In the genomic region with DNA sequence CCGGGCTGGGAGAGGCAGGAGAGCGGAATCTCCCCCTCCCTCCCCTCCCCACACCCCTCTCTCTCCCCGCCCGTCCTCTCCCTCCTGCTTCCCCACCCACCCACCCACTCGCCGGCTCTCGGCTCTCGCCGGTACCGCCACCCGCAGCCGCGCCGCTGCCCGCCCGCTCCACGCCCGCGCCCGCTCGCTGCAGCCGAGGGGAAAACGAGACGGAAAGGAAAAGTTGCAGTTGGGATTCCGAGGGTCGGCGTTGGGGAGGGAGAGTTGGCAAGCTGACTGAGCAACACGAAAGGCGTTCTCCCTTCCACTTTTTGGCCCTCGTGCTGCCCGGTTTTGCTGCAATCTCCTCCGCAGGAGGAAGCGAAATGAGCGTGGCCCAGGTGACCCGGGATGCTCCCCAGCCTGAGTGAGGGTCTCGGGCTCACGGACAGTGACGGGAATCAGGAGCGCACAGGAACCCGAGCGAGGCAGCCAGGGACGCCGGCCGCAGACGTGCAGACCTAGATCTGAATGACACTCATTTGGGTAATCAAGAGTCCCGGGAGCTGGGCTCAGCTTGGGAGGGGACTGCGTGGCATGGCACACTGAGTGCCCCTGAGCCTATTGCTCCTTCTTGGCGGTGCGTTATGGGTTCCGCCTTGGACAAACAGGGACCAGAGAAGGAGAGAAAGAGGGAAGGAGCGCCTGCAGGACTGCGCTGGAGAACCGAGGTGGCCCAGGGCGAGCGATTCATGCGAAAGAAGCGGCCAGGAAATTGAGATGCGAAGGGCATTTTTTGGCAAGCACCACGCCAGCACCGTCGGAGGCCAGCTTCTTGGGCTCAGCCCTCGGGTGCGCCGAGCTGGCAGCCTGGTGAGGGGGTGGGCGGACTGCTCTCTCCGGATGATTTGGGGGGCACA, we compare ENCODE assay signal across 8 mouse cellular contexts.
DNase-seq lines count a peak whose midpoint lies in the region; ATAC-seq and TF ChIP-seq lines count a peak whose summit lies in the region.

No protein-coding gene starts in this region.

- no peak for DNase-seq in kidney, postnatal 14 days
- DNase-seq in ZHBTc4 (ENCODE audit: low read depth, low spot score): peak; percentile 56
- DNase-seq in embryo, embryonic 9.5 days (ENCODE audit: extremely low spot score): peak; percentile 58
- peak; percentile 65 for DNase-seq in hindbrain, postnatal 0 days (ENCODE audit: low spot score)
- peak; percentile 8 for DNase-seq in yolk sac, embryonic 10.5 days (ENCODE audit: low spot score)
- DNase-seq in lung, postnatal 14 days: no peak

- ATAC-seq in kidney, embryonic 14.5 days (ENCODE audit: low FRiP score, low TSS enrichment): peak; percentile 24; the same call in 1 of the 2 replicates
- ATAC-seq in hindbrain, postnatal 0 days: peak; percentile 54
- peak; percentile 57 for ATAC-seq in midbrain, embryonic 16.5 days

- peak overlapping the region; percentile 19; the same call in 1 of the 2 replicates for H3K9ac ChIP-seq in kidney, embryonic 14.5 days (ENCODE audit: low read depth, low read length)
- H3K9ac ChIP-seq in hindbrain, postnatal 0 days (replicated peaks; ENCODE audit: low read length): peak overlapping the region; percentile 73
- H3K9ac ChIP-seq in midbrain, embryonic 16.5 days (ENCODE audit: low read depth, low read length): peak overlapping the region; percentile 70

- H3K4me1 ChIP-seq in kidney, embryonic 14.5 days (ENCODE audit: control insufficient read depth, insufficient read depth, low read length): no peaks in the 10 kb centered on the region
- H3K4me1 ChIP-seq in hindbrain, postnatal 0 days (ENCODE audit: insufficient read depth, low read length): peaks cover 15% of the 10 kb centered on the region
- peaks cover 24% of the 10 kb centered on the region for H3K4me1 ChIP-seq in midbrain, embryonic 16.5 days (ENCODE audit: control insufficient read depth, insufficient read depth, low read length)

- H3K4me2 ChIP-seq in kidney, embryonic 14.5 days (replicated peaks; ENCODE audit: low read depth, low read length): peak overlapping the region; percentile 83
- H3K4me2 ChIP-seq in hindbrain, postnatal 0 days (ENCODE audit: low read depth, low read length): peak overlapping the region; percentile 77
- peak overlapping the region; percentile 72 for H3K4me2 ChIP-seq in midbrain, embryonic 16.5 days (ENCODE audit: low read length)

- under 1% methylated on average over 62 of the region's 66 CpGs for WGBS in kidney, embryonic 14.5 days
- WGBS in hindbrain, postnatal 0 days: under 1% methylated on average over 60 of the region's 66 CpGs
- WGBS in midbrain, embryonic 16.5 days: under 1% methylated on average over 46 of the region's 66 CpGs

- TF ChIP-seq CTCF in hindbrain, postnatal 0 days (IDR thresholded peaks at IDR 0.05; ENCODE audit: low read depth): no peak

- peaks cover 48% of the 10 kb centered on the region for H3K27me3 ChIP-seq in kidney, embryonic 14.5 days (ENCODE audit: control insufficient read depth, insufficient read depth, low read length)
- H3K27me3 ChIP-seq in hindbrain, postnatal 0 days (ENCODE audit: insufficient read depth, low read length): no peaks in the 10 kb centered on the region; the same call in none of the 2 replicates
- peaks cover 5% of the 10 kb centered on the region for H3K27me3 ChIP-seq in midbrain, embryonic 16.5 days (ENCODE audit: control insufficient read depth, insufficient read depth, low read depth, low read length)

- peak overlapping the region; percentile 45 for H3K4me3 ChIP-seq in kidney, embryonic 14.5 days (ENCODE audit: low read length)
- peak overlapping the region; percentile 68 for H3K4me3 ChIP-seq in hindbrain, postnatal 0 days (ENCODE audit: low read length)
- peak overlapping the region; percentile 56 for H3K4me3 ChIP-seq in midbrain, embryonic 16.5 days (ENCODE audit: low read depth, low read length)

- no peaks in the 10 kb centered on the region for H3K36me3 ChIP-seq in kidney, embryonic 14.5 days (ENCODE audit: control insufficient read depth, insufficient read depth, low read length)
- no peaks in the 10 kb centered on the region for H3K36me3 ChIP-seq in hindbrain, postnatal 0 days (ENCODE audit: insufficient read depth, low read length)
- H3K36me3 ChIP-seq in midbrain, embryonic 16.5 days (ENCODE audit: control insufficient read depth, insufficient read depth, low read length): no peaks in the 10 kb centered on the region

- no peaks in the 10 kb centered on the region for H3K9me3 ChIP-seq in kidney, embryonic 14.5 days (ENCODE audit: control insufficient read depth, low read length)
- no peaks in the 10 kb centered on the region for H3K9me3 ChIP-seq in hindbrain, postnatal 0 days (ENCODE audit: low read length)
- H3K9me3 ChIP-seq in midbrain, embryonic 16.5 days (replicated peaks; ENCODE audit: control insufficient read depth, low read length, poor library complexity, severe bottlenecking): no peaks in the 10 kb centered on the region

- H3K27ac ChIP-seq in kidney, embryonic 14.5 days (ENCODE audit: low read depth, low read length): no peak overlapping the region
- peak overlapping the region; percentile 90 for H3K27ac ChIP-seq in hindbrain, postnatal 0 days
- H3K27ac ChIP-seq in midbrain, embryonic 16.5 days (ENCODE audit: low read length): peak overlapping the region; percentile 92

Comparison
In these comparisons a context has a peak if more than half of its experiments do, and no peak if none do; other contexts are left out.
1. H3K9ac ChIP-seq: peak in every context shown above with its lines; median percentile 73 in hindbrain, postnatal 0 days; 70 in midbrain, embryonic 16.5 days; 19 in kidney, embryonic 14.5 days.
2. DNase-seq: peak in ZHBTc4 (single experiment), embryo, embryonic 9.5 days (single experiment), hindbrain, postnatal 0 days (single experiment) and yolk sac, embryonic 10.5 days (single experiment); none in kidney, postnatal 14 days (single experiment) and lung, postnatal 14 days (single experiment).
3. Peak in every context shown above with its lines, with median percentiles within 50 percentile points of each other: ATAC-seq, H3K4me2 ChIP-seq and H3K4me3 ChIP-seq.